24 mouse cellular contexts compared by ENCODE assay signal in genomic region chr16:16939543-16939942, GRCm38 (mm10). TPM values are rescaled to one million over a fixed set of nuclear protein-coding genes. Genes with fewer than 3 reads are reported as not detected.
DNase-seq lines count a peak whose midpoint lies in the region; ATAC-seq and TF ChIP-seq lines count a peak whose summit lies in the region.
"Had no signal": no experiment of that assay in that cellular context is flagged by ENCODE, and none has a peak within 500 bp of the region (broad histone marks: within the 10 kb centered on the region; RNA-seq: fewer than 3 reads in every experiment).

No protein-coding gene starts in this region.

- no peaks in the 10 kb centered on the region for H3K36me3 ChIP-seq in heart, adult 2 months (ENCODE audit: control insufficient read depth, insufficient read depth, low read length)
- no peaks in the 10 kb centered on the region for H3K36me3 ChIP-seq in megakaryocyte, embryonic 14.5 days (replicated peaks; ENCODE audit: low read length)
- H3K36me3 ChIP-seq in kidney, embryonic 14.5 days (ENCODE audit: control insufficient read depth, insufficient read depth, low read length) = no peaks in the 10 kb centered on the region
- H3K36me3 ChIP-seq: embryonic facial prominence, embryonic 10.5 days; embryonic facial prominence, embryonic 13.5 days; forebrain, embryonic 12.5 days; forebrain, embryonic 15.5 days; G1E; hindbrain, embryonic 12.5 days; hindbrain, embryonic 15.5 days had no signal

- peaks cover 15% of the 10 kb centered on the region for H3K9me3 ChIP-seq in megakaryocyte, embryonic 14.5 days
- H3K9me3 ChIP-seq in kidney, embryonic 14.5 days (ENCODE audit: control insufficient read depth, low read length) = no peaks in the 10 kb centered on the region
- H3K9me3 ChIP-seq: forebrain, embryonic 12.5 days; forebrain, embryonic 15.5 days; hindbrain, embryonic 15.5 days had no signal

- H3K27ac ChIP-seq in heart, adult 2 months = no peak overlapping the region
- H3K27ac ChIP-seq in kidney, embryonic 14.5 days (ENCODE audit: low read depth, low read length) = no peak overlapping the region
- H3K27ac ChIP-seq: embryonic facial prominence, embryonic 10.5 days; embryonic facial prominence, embryonic 13.5 days; forebrain, embryonic 12.5 days; forebrain, embryonic 15.5 days; hindbrain, embryonic 12.5 days; hindbrain, embryonic 15.5 days had no signal

- no peak overlapping the region for H3K9ac ChIP-seq in heart, adult 2 months (ENCODE audit: low read depth, low read length)
- H3K9ac ChIP-seq in kidney, embryonic 14.5 days (ENCODE audit: low read depth, low read length) = no peak overlapping the region
- H3K9ac ChIP-seq: embryonic facial prominence, embryonic 13.5 days; forebrain, embryonic 12.5 days; forebrain, embryonic 15.5 days; hindbrain, embryonic 12.5 days; hindbrain, embryonic 15.5 days had no signal

- TF ChIP-seq CTCF in heart, adult 2 months (IDR thresholded peaks at IDR 0.05) = no peak

- intact Hi-C loops in heart, adult 2 months (cut with DNase I) = no loop called here

- no peak for TF ChIP-seq EP300 in heart, adult 2 months (IDR thresholded peaks at IDR 0.05; ENCODE audit: insufficient read depth, low read depth, low read length)

- DNase-seq in heart, adult 11 months = peak; percentile 48
- no peak for DNase-seq in heart, adult 2 months
- DNase-seq: adrenal gland, postnatal 10 days; adrenal gland, postnatal 36 days; cerebellum, adult 11 months; cerebellum, adult 2 months; cerebellum, adult 9-11 months; cerebellum, postnatal 36 days; embryo, embryonic 11 days; gastrocnemius, postnatal 25 days had no signal

- no peaks in the 10 kb centered on the region for H3K4me1 ChIP-seq in heart, adult 2 months (ENCODE audit: control insufficient read depth, insufficient read depth, low read length)
- peaks cover 4% of the 10 kb centered on the region for H3K4me1 ChIP-seq in megakaryocyte, embryonic 14.5 days
- H3K4me1 ChIP-seq in kidney, embryonic 14.5 days (ENCODE audit: control insufficient read depth, insufficient read depth, low read length) = no peaks in the 10 kb centered on the region
- H3K4me1 ChIP-seq: embryonic facial prominence, embryonic 10.5 days; embryonic facial prominence, embryonic 13.5 days; forebrain, embryonic 12.5 days; forebrain, embryonic 15.5 days; hindbrain, embryonic 12.5 days; hindbrain, embryonic 15.5 days had no signal

- no peaks in the 10 kb centered on the region for H3K27me3 ChIP-seq in heart, adult 2 months (ENCODE audit: control insufficient read depth, insufficient read depth, low read length)
- peaks cover 6% of the 10 kb centered on the region for H3K27me3 ChIP-seq in megakaryocyte, embryonic 14.5 days (replicated peaks)
- H3K27me3 ChIP-seq in kidney, embryonic 14.5 days (ENCODE audit: control insufficient read depth, insufficient read depth, low read length) = no peaks in the 10 kb centered on the region
- H3K27me3 ChIP-seq: embryonic facial prominence, embryonic 13.5 days; forebrain, embryonic 12.5 days; forebrain, embryonic 15.5 days; hindbrain, embryonic 12.5 days; hindbrain, embryonic 15.5 days; Patski had no signal

- TF ChIP-seq POLR2A in heart, adult 2 months (IDR thresholded peaks at IDR 0.05; ENCODE audit: insufficient read depth, low read depth, low read length) = no peak

- H3K4me3 ChIP-seq in heart, adult 2 months = no peak overlapping the region
- peak overlapping the region; percentile 19 for H3K4me3 ChIP-seq in megakaryocyte, embryonic 14.5 days (replicated peaks)
- H3K4me3 ChIP-seq in kidney, embryonic 14.5 days (ENCODE audit: low read length) = no peak overlapping the region
- H3K4me3 ChIP-seq: embryonic facial prominence, embryonic 10.5 days; embryonic facial prominence, embryonic 13.5 days; erythroblast, embryonic 14.5 days; forebrain, embryonic 12.5 days; forebrain, embryonic 15.5 days; hindbrain, embryonic 12.5 days; hindbrain, embryonic 15.5 days had no signal

- WGBS in heart, adult 2 months = 77% methylated on average over 9 of the region's 9 CpGs
- 95% methylated on average over 9 of the region's 9 CpGs for WGBS in kidney, embryonic 14.5 days

- no peak for ATAC-seq in megakaryocyte, adult 5-6 weeks (ENCODE audit: poor library complexity, severe bottlenecking)
- ATAC-seq in megakaryocyte progenitor cell, adult 5-6 weeks (replicated peaks; ENCODE audit: poor library complexity) = peak; percentile 83
- no peak for ATAC-seq in kidney, embryonic 14.5 days (ENCODE audit: low FRiP score, low TSS enrichment)
- ATAC-seq: forebrain, embryonic 15.5 days; Patski had no signal

- no peak overlapping the region for H3K4me2 ChIP-seq in kidney, embryonic 14.5 days (replicated peaks; ENCODE audit: low read depth, low read length)
- H3K4me2 ChIP-seq: embryonic facial prominence, embryonic 13.5 days; forebrain, embryonic 12.5 days; forebrain, embryonic 15.5 days; heart, embryonic 11.5 days; hindbrain, embryonic 12.5 days; hindbrain, embryonic 15.5 days had no signal

- no peaks in the 10 kb centered on the region for H3K79me2 ChIP-seq in heart, adult 2 months (replicated peaks; ENCODE audit: control insufficient read depth, insufficient read depth, low read length)

RNA-seq across cellular contexts. Expression of gene Ppm1f, which starts 43.3 kb away (rescaled TPM):
- 10 to 100 TPM; 20.9 to 24.6 TPM for total RNA-seq in heart, adult 2 months (2021)
- polyA plus RNA-seq in heart, adult 2 months (2012; rRNA removed) = 15.6 and 20.9 TPM in 2 replicates
- polyA plus RNA-seq in megakaryocyte, embryonic 14.5 days (2012; ENCODE audit: insufficient read depth, low replicate concordance) = 0.78 TPM in 1 of 2 replicates, not detected in the other
- 1.6 and 2.6 TPM in 2 replicates for total RNA-seq in megakaryocyte, adult 5-6 weeks (2015)
- total RNA-seq in megakaryocyte, adult 5-6 weeks (2017) = 6.5 and 7.9 TPM in 2 replicates
- 17.3 and 17.4 TPM in 2 replicates for total RNA-seq in megakaryocyte progenitor cell, adult 5-6 weeks (2015)
- total RNA-seq in megakaryocyte progenitor cell, adult 5-6 weeks (2017) = 43.6 and 45.2 TPM in 2 replicates
- polyA plus RNA-seq in kidney, embryonic 14.5 days (2014; fragmentation: Nextera tagmentation; extraction: Ambion mirVana) = 11.0 and 21.3 TPM in 2 replicates

RNA-seq across cellular contexts. Expression of gene Mapk1, which starts 43.6 kb away (rescaled TPM):
- total RNA-seq in heart, adult 2 months (2021) = 100 to 1,000 TPM; 103 to 115 TPM
- polyA plus RNA-seq in heart, adult 2 months (2012; rRNA removed) = 56.2 and 104 TPM in 2 replicates
- 17.1 and 17.7 TPM in 2 replicates for polyA plus RNA-seq in megakaryocyte, embryonic 14.5 days (2012; ENCODE audit: insufficient read depth, low replicate concordance)
- 109 and 111 TPM in 2 replicates for total RNA-seq in megakaryocyte, adult 5-6 weeks (2015)
- 114 and 121 TPM in 2 replicates for total RNA-seq in megakaryocyte, adult 5-6 weeks (2017)
- total RNA-seq in megakaryocyte progenitor cell, adult 5-6 weeks (2015) = 144 TPM in 2 replicates
- total RNA-seq in megakaryocyte progenitor cell, adult 5-6 weeks (2017) = 136 and 152 TPM in 2 replicates
- polyA plus RNA-seq in kidney, embryonic 14.5 days (2014; fragmentation: Nextera tagmentation; extraction: Ambion mirVana) = 197 and 210 TPM in 2 replicates
